Mouse (Mus musculus): ENCODE data around the gene Sh2b1. TPM values are rescaled to one million over a fixed set of nuclear protein-coding genes. Genes with fewer than 3 reads are reported as not detected.

The Sh2b1 gene
- polyA plus RNA-seq, 1 experiment, result 146 TPM

- Histone ChIP-seq H3K27ac (ENCODE audit: control insufficient read depth, insufficient read depth, low read length) (no peak overlapping the region), H3K4me1 (replicated peaks; ENCODE audit: control insufficient read depth, insufficient read depth, low read length) (peaks cover 12% of the 10 kb centered on the region), H3K27me3 (ENCODE audit: control insufficient read depth, insufficient read depth, low read length) (no peaks in the 10 kb centered on the region), H3K4me3 (ENCODE audit: control insufficient read depth, insufficient read depth, low read length) (no peak overlapping the region), H3K36me3 (ENCODE audit: control insufficient read depth, insufficient read depth, low read length) (no peaks in the 10 kb centered on the region)
- 29% methylated on average over 7 of the region's 7 CpGs for WGBS
- DNase-seq, result no peak
- no peak for TF ChIP-seq CTCF (IDR thresholded peaks at IDR 0.05; ENCODE audit: borderline replicate concordance, control insufficient read depth, extremely low read depth, insufficient read depth, low read length, poor library complexity)
- TF ChIP-seq POLR2A (IDR thresholded peaks at IDR 0.05; ENCODE audit: control insufficient read depth, extremely low read depth, insufficient read depth, low read length, poor library complexity), result no peak
Measured at GRCm38 (mm10) chr7:126453861-126454260, 21.4 kb downstream of the Sh2b1 start.

- H3K27ac ChIP-seq (ENCODE audit: control insufficient read depth, insufficient read depth, low read length), result no peak overlapping the region
- DNase-seq, result no peak
- H3K4me3 ChIP-seq (ENCODE audit: control insufficient read depth, insufficient read depth, low read length), result no peak overlapping the region
- H3K36me3 ChIP-seq (ENCODE audit: control insufficient read depth, insufficient read depth, low read length), result no peaks in the 10 kb centered on the region
- TF ChIP-seq CTCF (IDR thresholded peaks at IDR 0.05; ENCODE audit: borderline replicate concordance, control insufficient read depth, extremely low read depth, insufficient read depth, low read length, poor library complexity) (no peak), POLR2A (IDR thresholded peaks at IDR 0.05; ENCODE audit: control insufficient read depth, extremely low read depth, insufficient read depth, low read length, poor library complexity) (no peak)
- peaks cover 17% of the 10 kb centered on the region for H3K4me1 ChIP-seq (replicated peaks; ENCODE audit: control insufficient read depth, insufficient read depth, low read length)
- no peaks in the 10 kb centered on the region for H3K27me3 ChIP-seq (ENCODE audit: control insufficient read depth, insufficient read depth, low read length)
- 95% methylated on average over 3 of the region's 3 CpGs for WGBS
Measured at GRCm38 (mm10) chr7:126452244-126452643, 23.0 kb downstream of the Sh2b1 start.

GRCm38 (mm10) chr7:126450641-126451040, 24.6 kb downstream of the Sh2b1 start:
- H3K27ac ChIP-seq (ENCODE audit: control insufficient read depth, insufficient read depth, low read length), result no peak overlapping the region
- H3K27me3 ChIP-seq (ENCODE audit: control insufficient read depth, insufficient read depth, low read length), result no peaks in the 10 kb centered on the region
- no peak for DNase-seq
- WGBS, result 94% methylated on average over 6 of the region's 6 CpGs
- TF ChIP-seq POLR2A (IDR thresholded peaks at IDR 0.05; ENCODE audit: control insufficient read depth, extremely low read depth, insufficient read depth, low read length, poor library complexity) (no peak), CTCF (IDR thresholded peaks at IDR 0.05; ENCODE audit: borderline replicate concordance, control insufficient read depth, extremely low read depth, insufficient read depth, low read length, poor library complexity) (no peak)
- no peak overlapping the region for H3K4me3 ChIP-seq (ENCODE audit: control insufficient read depth, insufficient read depth, low read length)
- H3K36me3 ChIP-seq (ENCODE audit: control insufficient read depth, insufficient read depth, low read length), result no peaks in the 10 kb centered on the region
- peaks cover 12% of the 10 kb centered on the region for H3K4me1 ChIP-seq (replicated peaks; ENCODE audit: control insufficient read depth, insufficient read depth, low read length)

DNA sequence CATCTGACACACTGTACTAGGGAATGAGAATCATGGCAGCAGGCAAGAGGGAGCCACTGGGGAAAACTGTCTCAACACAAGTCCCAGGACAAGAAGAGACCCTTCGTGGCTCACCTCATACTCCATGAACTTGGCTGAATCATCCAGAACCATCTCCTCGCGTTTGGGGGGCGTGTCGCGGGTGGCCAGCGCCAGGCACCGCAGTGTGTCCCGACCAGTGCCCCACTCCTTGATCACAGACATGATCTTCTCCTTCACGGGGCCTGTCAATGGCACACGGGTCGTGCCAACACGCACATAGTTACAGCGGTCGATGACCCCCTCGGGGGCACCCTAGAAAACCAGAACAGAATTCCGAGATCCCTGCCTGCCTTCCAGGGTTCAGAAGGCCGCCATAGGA, 25.2 kb downstream of the Sh2b1 start:
- H3K4me3 ChIP-seq (ENCODE audit: control insufficient read depth, insufficient read depth, low read length), result no peak overlapping the region
- H3K36me3 ChIP-seq (ENCODE audit: control insufficient read depth, insufficient read depth, low read length), result no peaks in the 10 kb centered on the region
- DNase-seq, result no peak
- peaks cover 12% of the 10 kb centered on the region for H3K4me1 ChIP-seq (replicated peaks; ENCODE audit: control insufficient read depth, insufficient read depth, low read length)
- 95% methylated on average over 18 of the region's 18 CpGs for WGBS
- H3K27me3 ChIP-seq (ENCODE audit: control insufficient read depth, insufficient read depth, low read length), result no peaks in the 10 kb centered on the region
- H3K27ac ChIP-seq (ENCODE audit: control insufficient read depth, insufficient read depth, low read length), result no peak overlapping the region
- no peak for TF ChIP-seq CTCF (IDR thresholded peaks at IDR 0.05; ENCODE audit: borderline replicate concordance, control insufficient read depth, extremely low read depth, insufficient read depth, low read length, poor library complexity)
- TF ChIP-seq POLR2A (IDR thresholded peaks at IDR 0.05; ENCODE audit: control insufficient read depth, extremely low read depth, insufficient read depth, low read length, poor library complexity), result no peak

DNA sequence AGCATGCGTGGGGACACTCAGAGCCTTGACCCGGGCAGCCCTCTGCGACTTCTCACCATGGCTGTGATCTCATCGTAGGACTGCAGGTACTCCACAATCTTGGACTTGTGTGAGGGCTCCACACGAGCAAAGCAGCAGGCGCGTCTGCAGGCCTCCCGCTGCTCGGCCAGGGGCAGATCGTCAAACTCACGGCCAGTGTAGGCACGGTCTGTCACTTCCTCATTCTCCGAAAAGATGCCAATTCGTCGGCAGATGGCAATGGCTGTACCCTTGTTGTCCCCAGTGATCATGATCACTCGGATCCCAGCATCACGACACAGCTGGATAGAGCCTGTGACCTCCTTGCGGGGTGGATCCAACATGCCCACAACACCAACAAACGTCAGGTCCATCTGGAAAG, 26.7 kb downstream of the Sh2b1 start:
- H3K27ac ChIP-seq (ENCODE audit: control insufficient read depth, insufficient read depth, low read length), result no peak overlapping the region
- no peaks in the 10 kb centered on the region for H3K27me3 ChIP-seq (ENCODE audit: control insufficient read depth, insufficient read depth, low read length)
- no peak overlapping the region for H3K4me3 ChIP-seq (ENCODE audit: control insufficient read depth, insufficient read depth, low read length)
- no peak for DNase-seq
- TF ChIP-seq CTCF (IDR thresholded peaks at IDR 0.05; ENCODE audit: borderline replicate concordance, control insufficient read depth, extremely low read depth, insufficient read depth, low read length, poor library complexity) (no peak), POLR2A (IDR thresholded peaks at IDR 0.05; ENCODE audit: control insufficient read depth, extremely low read depth, insufficient read depth, low read length, poor library complexity) (0 out of 2 replicates have a peak, but pooled peaks have one; percentile 8)
- no peaks in the 10 kb centered on the region for H3K36me3 ChIP-seq (ENCODE audit: control insufficient read depth, insufficient read depth, low read length)
- peaks cover 8% of the 10 kb centered on the region; the same call in 1 of the 2 replicates for H3K4me1 ChIP-seq (replicated peaks; ENCODE audit: control insufficient read depth, insufficient read depth, low read length)
- WGBS, result 68% methylated on average over 19 of the region's 19 CpGs

- Histone ChIP-seq H3K4me3 (ENCODE audit: control insufficient read depth, insufficient read depth, low read length) (no peak overlapping the region), H3K27ac (ENCODE audit: control insufficient read depth, insufficient read depth, low read length) (no peak overlapping the region), H3K36me3 (ENCODE audit: control insufficient read depth, insufficient read depth, low read length) (no peaks in the 10 kb centered on the region), H3K27me3 (ENCODE audit: control insufficient read depth, insufficient read depth, low read length) (no peaks in the 10 kb centered on the region), H3K4me1 (replicated peaks; ENCODE audit: control insufficient read depth, insufficient read depth, low read length) (peaks cover 8% of the 10 kb centered on the region; the same call in 1 of the 2 replicates)
- WGBS, result 97% methylated on average over 21 of the region's 21 CpGs
- DNase-seq, result no peak
- TF ChIP-seq CTCF (IDR thresholded peaks at IDR 0.05; ENCODE audit: borderline replicate concordance, control insufficient read depth, extremely low read depth, insufficient read depth, low read length, poor library complexity), result no peak
- TF ChIP-seq POLR2A (IDR thresholded peaks at IDR 0.05; ENCODE audit: control insufficient read depth, extremely low read depth, insufficient read depth, low read length, poor library complexity), result no peak
Measured at GRCm38 (mm10) chr7:126446217-126446616, 29.0 kb downstream of the Sh2b1 start.

Data from thymus, adult 2 months (tissue).